Mouse (Mus musculus): ENCODE measurements around the gene Fbxo34. TPM values are rescaled to one million over a fixed set of nuclear protein-coding genes. Genes with fewer than 3 reads are reported as not detected.
"Not testable (repeated sequence)": the region's sequence is repeated elsewhere in the genome, so short reads cannot be mapped to it uniquely, and the experiment has no call there.

Gene Fbxo34
- polyA plus RNA-seq, 1 experiment from 2014 or later, result 18.1 TPM

DNA sequence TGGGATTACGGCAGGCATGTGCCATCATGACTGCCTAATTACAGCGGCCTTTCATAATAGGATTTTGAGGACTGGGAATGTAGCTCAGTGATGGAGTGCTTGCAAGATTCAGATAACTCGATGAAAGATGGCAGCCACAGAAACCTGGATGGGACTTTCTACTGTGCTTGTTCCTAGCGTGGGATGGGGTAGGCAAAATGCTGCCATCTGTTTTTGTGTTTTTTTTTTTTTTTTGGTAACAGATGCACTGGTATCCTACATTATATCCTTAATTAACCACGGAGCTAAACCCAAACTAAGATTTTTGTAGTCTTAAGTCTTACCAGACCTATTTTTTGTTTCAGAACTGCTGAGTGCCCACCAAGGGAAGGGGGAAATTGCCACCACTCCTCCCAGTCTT, 75.6 kb downstream of the Fbxo34 start:
- DNase-seq (ENCODE audit: low spot score), result no peak
- WGBS, result 91% methylated on average over 5 of the region's 5 CpGs
- no peak overlapping the region for H3K4me2 ChIP-seq (replicated peaks; ENCODE audit: low read depth, low read length)
- H3K9ac ChIP-seq (replicated peaks; ENCODE audit: low read depth), result no peak overlapping the region
- ATAC-seq, result no peak
- no peak overlapping the region for H3K27ac ChIP-seq (ENCODE audit: low read length)
- no peaks in the 10 kb centered on the region for H3K4me1 ChIP-seq (ENCODE audit: insufficient read depth, low read depth, low read length)
- no peaks in the 10 kb centered on the region for H3K9me3 ChIP-seq (ENCODE audit: low read length)
- no peaks in the 10 kb centered on the region for H3K27me3 ChIP-seq (replicated peaks; ENCODE audit: insufficient read depth, low read length)
- H3K36me3 ChIP-seq (ENCODE audit: insufficient read depth, low read length), result no peaks in the 10 kb centered on the region
- H3K4me3 ChIP-seq (ENCODE audit: low read depth, low read length), result no peak overlapping the region
- TF ChIP-seq EP300 (IDR thresholded peaks at IDR 0.05) (no peak), CTCF (IDR thresholded peaks at IDR 0.05) (no peak)

DNA sequence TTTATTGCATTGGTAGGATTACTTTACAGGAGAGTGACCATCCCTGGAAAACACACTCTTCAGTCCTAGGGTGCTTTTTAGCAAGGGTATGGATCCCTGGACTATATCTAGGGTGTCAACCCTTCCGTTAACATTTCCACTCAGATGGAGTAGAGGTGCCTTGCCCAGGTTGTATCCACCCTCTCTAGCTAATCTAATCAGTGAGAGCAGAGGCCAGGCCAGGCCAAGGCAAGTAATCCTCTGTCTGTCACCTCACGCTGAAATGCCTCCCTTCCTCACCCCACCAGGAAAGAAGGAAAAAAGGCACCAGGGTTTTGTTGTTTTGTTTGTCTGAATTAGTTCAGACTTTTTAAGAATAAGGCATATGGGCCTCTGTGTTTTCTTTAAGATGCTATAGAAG, 77.6 kb downstream of the Fbxo34 start:
- Histone ChIP-seq H3K9me3 (ENCODE audit: low read length) (no peaks in the 10 kb centered on the region), H3K27ac (ENCODE audit: low read length) (no peak overlapping the region), H3K4me1 (ENCODE audit: insufficient read depth, low read depth, low read length) (no peaks in the 10 kb centered on the region), H3K4me3 (ENCODE audit: low read depth, low read length) (no peak overlapping the region), H3K4me2 (replicated peaks; ENCODE audit: low read depth, low read length) (no peak overlapping the region), H3K27me3 (replicated peaks; ENCODE audit: insufficient read depth, low read length) (no peaks in the 10 kb centered on the region), H3K9ac (replicated peaks; ENCODE audit: low read depth) (no peak overlapping the region), H3K36me3 (ENCODE audit: insufficient read depth, low read length) (no peaks in the 10 kb centered on the region)
- ATAC-seq (no peak), DNase-seq (ENCODE audit: low spot score) (no peak)
- 91% methylated on average over 2 of the region's 2 CpGs for WGBS
- TF ChIP-seq EP300 (IDR thresholded peaks at IDR 0.05) (no peak), CTCF (IDR thresholded peaks at IDR 0.05) (no peak)

DNA sequence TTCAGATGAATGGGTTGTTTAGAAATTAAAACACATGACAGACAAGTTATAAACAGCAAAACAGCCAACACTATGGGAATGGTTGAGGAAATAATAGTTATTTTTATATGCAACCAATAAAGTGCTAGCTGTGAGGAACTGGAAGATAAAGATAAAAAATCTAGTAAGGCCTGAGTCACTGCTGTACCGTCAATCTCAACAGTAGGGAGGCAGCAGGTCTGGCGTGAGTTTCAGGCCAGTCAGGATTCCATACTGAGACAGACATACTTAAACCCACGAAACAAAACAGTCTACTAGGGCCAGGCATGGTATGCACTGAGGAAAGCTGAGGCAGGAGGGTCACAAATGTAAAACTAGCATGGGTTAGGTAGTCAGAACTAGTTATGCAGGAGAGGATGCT, 78.1 kb downstream of the Fbxo34 start:
- no peaks in the 10 kb centered on the region for H3K9me3 ChIP-seq (ENCODE audit: low read length)
- ATAC-seq (no peak), DNase-seq (ENCODE audit: low spot score) (no peak)
- WGBS, result 79% methylated on average over 3 of the region's 3 CpGs
- H3K27ac ChIP-seq (ENCODE audit: low read length), result no peak overlapping the region
- no peak for TF ChIP-seq CTCF (IDR thresholded peaks at IDR 0.05)
- TF ChIP-seq EP300 (IDR thresholded peaks at IDR 0.05), result no peak
- H3K9ac ChIP-seq (replicated peaks; ENCODE audit: low read depth), result no peak overlapping the region
- H3K27me3 ChIP-seq (replicated peaks; ENCODE audit: insufficient read depth, low read length), result no peaks in the 10 kb centered on the region
- H3K36me3 ChIP-seq (ENCODE audit: insufficient read depth, low read length), result no peaks in the 10 kb centered on the region
- H3K4me3 ChIP-seq (ENCODE audit: low read depth, low read length), result no peak overlapping the region
- H3K4me2 ChIP-seq (replicated peaks; ENCODE audit: low read depth, low read length), result no peak overlapping the region
- H3K4me1 ChIP-seq (ENCODE audit: insufficient read depth, low read depth, low read length), result no peaks in the 10 kb centered on the region

DNA sequence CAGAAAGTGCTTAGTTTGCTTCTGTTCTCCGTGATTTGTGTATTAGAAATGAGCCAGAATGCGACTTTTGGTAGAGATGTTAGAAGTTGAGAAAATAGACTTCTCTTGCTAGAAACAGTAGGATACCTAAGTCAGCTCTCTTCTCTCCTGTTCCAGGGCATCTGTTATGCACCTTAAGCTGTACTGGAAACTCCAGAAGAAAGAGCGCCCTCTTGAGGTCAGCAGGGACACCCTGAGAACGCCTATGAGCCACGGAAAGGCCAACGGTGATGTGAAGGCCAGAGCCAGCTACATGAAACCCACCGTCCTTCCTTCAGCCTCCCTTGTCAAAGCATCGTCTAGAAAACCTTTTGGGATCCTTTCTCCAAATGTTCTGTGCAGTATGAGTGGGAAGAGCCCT, 78.8 kb downstream of the Fbxo34 start:
- H3K27ac ChIP-seq (ENCODE audit: low read length), result no peak overlapping the region
- 0 out of 2 replicates have a peak, but pooled peaks have one; percentile 32 for ATAC-seq
- H3K36me3 ChIP-seq (ENCODE audit: insufficient read depth, low read length), result no peaks in the 10 kb centered on the region
- H3K4me1 ChIP-seq (ENCODE audit: insufficient read depth, low read depth, low read length), result no peaks in the 10 kb centered on the region
- no peaks in the 10 kb centered on the region for H3K9me3 ChIP-seq (ENCODE audit: low read length)
- 39% methylated on average over 8 of the region's 8 CpGs for WGBS
- no peak overlapping the region for H3K9ac ChIP-seq (replicated peaks; ENCODE audit: low read depth)
- H3K4me3 ChIP-seq (ENCODE audit: low read depth, low read length), result no peak overlapping the region
- peak; percentile 85 for DNase-seq (ENCODE audit: low spot score)
- no peaks in the 10 kb centered on the region for H3K27me3 ChIP-seq (replicated peaks; ENCODE audit: insufficient read depth, low read length)
- TF ChIP-seq EP300 (IDR thresholded peaks at IDR 0.05), result no peak
- peak; percentile 86 for TF ChIP-seq CTCF (IDR thresholded peaks at IDR 0.05)
- H3K4me2 ChIP-seq (replicated peaks; ENCODE audit: low read depth, low read length), result no peak overlapping the region

DNA sequence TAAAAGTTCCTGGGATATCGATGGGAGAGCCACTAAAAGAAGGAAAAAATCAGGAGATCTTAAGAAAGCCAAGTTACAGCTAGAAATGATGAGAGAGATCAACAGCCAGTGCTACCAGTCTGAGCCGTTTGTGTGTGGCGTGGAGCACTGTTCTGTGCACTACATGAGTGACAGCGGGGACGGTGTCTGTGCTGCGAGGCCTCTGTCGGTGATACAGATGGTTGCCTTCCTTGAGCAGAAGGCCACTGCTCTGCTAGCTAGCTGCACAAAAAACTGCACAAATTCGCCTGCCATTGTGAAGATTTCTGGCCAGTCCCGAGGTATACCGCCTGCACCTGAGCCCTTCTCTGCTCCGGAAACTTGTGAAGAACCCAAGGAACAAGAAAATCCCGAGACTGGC, 79.4 kb downstream of the Fbxo34 start:
- not testable (repeated sequence) for H3K4me3 ChIP-seq (ENCODE audit: low read depth, low read length); H3K36me3 ChIP-seq (ENCODE audit: insufficient read depth, low read length); H3K4me1 ChIP-seq (ENCODE audit: insufficient read depth, low read depth, low read length); ATAC-seq; H3K27ac ChIP-seq (ENCODE audit: low read length); H3K27me3 ChIP-seq (replicated peaks; ENCODE audit: insufficient read depth, low read length); DNase-seq (ENCODE audit: low spot score); H3K9me3 ChIP-seq (ENCODE audit: low read length); H3K9ac ChIP-seq (replicated peaks; ENCODE audit: low read depth); H3K4me2 ChIP-seq (replicated peaks; ENCODE audit: low read depth, low read length)
- WGBS, result 93% methylated on average over 10 of the region's 12 CpGs

DNA sequence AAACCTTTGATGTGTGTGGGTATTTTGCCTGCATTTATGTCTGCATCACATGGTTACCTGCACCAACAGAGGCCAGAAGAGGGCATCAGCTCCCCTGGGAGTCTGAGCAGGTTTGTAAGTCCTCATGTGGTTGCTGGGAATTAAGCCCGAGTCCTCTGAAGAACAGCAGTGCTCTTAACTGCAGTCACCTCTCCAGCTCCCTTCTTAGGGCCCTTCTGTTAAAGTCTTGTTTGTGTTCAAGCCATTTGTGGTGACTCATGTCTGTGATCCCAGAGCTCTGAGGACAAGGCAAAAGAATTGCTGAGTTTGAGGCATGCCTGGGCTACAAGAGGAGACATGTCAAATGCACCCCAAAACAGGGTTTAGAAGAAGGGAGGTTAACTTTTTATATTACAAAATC, 82.3 kb downstream of the Fbxo34 start:
- H3K4me3 ChIP-seq (ENCODE audit: low read depth, low read length), result no peak overlapping the region
- WGBS, result 45% methylated on average over 1 of the region's 1 CpGs
- no peak overlapping the region for H3K4me2 ChIP-seq (replicated peaks; ENCODE audit: low read depth, low read length)
- no peaks in the 10 kb centered on the region for H3K36me3 ChIP-seq (ENCODE audit: insufficient read depth, low read length)
- H3K4me1 ChIP-seq (ENCODE audit: insufficient read depth, low read depth, low read length), result no peaks in the 10 kb centered on the region
- H3K27me3 ChIP-seq (replicated peaks; ENCODE audit: insufficient read depth, low read length), result no peaks in the 10 kb centered on the region
- no peak overlapping the region for H3K9ac ChIP-seq (replicated peaks; ENCODE audit: low read depth)
- DNase-seq (ENCODE audit: low spot score) (peak; percentile 23), ATAC-seq (no peak)
- TF ChIP-seq CTCF (IDR thresholded peaks at IDR 0.05), result no peak
- no peak for TF ChIP-seq EP300 (IDR thresholded peaks at IDR 0.05)
- H3K9me3 ChIP-seq (ENCODE audit: low read length), result no peaks in the 10 kb centered on the region
- peak overlapping the region; percentile 57 for H3K27ac ChIP-seq (ENCODE audit: low read length)

Data from lung, postnatal 0 days (tissue).